Mouse (Mus musculus) MN1 (cell line): Measurements from ENCODE around the gene Chrna7.

Source experiments
- DNase-seq: peaks from one replicate; pipeline ENCODE4 v3.0.0-alpha.2; 2016; ENCODE audit warnings: low spot score

Gene Chrna7

GRCm38 (mm10) chr7:63212084-63212723 lies at the start of gene Chrna7:
Gene Chrna7, minus strand, starts transcription at chr7:63212569.
- no peak for DNase-seq

- no peak for DNase-seq
Observed at GRCm38 (mm10) chr7:63249404-63249803, 37.0 kb upstream of the Chrna7 start.

DNA sequence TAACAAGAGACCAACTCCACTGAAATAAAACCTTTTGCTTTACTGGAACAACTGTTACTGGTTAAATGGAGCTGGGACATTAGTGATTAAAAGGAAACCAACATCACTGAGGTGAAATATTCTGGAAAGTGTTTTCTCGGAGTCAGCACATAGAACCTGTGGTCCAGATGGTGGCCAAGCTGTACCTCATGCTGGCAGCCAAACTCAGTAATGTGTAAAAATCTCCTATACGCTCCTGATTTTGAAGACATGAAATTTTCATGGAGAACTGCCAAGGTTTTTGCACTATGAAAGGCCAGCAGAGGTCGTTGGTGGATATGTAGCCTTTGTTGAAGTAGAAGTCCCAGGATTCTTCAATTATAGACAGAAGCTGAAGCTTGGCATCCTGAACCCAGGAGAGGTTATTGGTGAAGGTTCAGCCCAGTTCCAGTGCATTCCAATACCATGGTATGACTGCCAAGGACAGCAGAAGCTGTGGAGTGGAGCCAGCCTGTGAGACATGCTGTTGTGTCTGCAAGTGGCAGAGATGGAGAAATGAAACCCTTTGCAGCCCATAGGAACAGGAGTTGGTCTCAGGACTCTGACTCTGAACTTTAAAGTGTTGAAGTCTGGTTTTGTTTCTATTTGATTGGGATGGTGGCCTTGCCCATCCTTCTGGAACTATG lies 25.6 kb upstream of the Chrna7 start:
- DNase-seq, result no peak

- no peak for DNase-seq
Observed at GRCm38 (mm10) chr7:63225066-63225780, 12.9 kb upstream of the Chrna7 start.

DNA sequence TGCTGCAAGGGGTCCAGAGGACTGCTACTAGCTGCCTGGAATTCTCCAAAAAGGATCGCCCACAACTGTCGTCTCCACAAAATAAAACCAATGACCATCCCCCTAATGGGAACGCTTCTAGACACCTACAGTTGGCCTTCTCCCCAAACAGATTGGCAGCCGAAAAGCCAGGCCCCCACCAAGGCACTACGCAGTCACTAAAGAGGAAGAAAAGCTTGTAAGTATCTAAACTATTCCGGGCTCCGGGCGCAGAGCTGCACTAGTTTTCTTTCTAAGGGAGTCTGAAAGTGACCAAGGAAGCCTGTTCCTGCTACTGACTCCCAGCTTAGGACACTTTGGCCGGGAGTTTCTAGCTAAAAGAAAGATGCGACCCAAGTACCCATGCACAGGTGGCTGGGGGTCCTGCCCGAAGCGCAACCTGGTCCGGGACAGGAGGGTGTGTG lies 707 bp downstream of the Chrna7 start:
- no peak for DNase-seq

GRCm38 (mm10) chr7:63209501-63209900 lies 2.9 kb downstream of the Chrna7 start:
- DNase-seq, result no peak

DNA sequence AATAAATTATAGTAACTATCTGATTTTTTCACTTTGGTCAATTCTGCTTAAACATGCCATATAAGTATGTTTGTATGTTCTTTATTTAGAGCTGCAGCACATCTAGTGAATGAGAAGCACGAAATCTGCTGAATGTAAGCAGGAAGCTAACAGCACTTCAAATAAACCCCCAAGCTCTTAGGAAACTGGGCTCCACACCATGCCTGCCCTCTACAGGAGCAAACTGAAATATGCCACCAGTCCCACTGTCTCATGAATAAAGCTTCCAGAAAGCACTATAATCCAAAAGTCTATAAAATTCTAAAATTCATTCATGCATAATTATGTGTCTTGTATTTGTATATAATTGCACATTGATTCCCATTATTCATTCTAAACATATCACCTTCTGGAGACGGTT lies 5.2 kb downstream of the Chrna7 start:
- no peak for DNase-seq

GRCm38 (mm10) chr7:63195560-63195959 lies 16.8 kb downstream of the Chrna7 start:
- DNase-seq, result no peak

GRCm38 (mm10) chr7:63189647-63190534 lies 22.5 kb downstream of the Chrna7 start:
- no peak for DNase-seq

DNA sequence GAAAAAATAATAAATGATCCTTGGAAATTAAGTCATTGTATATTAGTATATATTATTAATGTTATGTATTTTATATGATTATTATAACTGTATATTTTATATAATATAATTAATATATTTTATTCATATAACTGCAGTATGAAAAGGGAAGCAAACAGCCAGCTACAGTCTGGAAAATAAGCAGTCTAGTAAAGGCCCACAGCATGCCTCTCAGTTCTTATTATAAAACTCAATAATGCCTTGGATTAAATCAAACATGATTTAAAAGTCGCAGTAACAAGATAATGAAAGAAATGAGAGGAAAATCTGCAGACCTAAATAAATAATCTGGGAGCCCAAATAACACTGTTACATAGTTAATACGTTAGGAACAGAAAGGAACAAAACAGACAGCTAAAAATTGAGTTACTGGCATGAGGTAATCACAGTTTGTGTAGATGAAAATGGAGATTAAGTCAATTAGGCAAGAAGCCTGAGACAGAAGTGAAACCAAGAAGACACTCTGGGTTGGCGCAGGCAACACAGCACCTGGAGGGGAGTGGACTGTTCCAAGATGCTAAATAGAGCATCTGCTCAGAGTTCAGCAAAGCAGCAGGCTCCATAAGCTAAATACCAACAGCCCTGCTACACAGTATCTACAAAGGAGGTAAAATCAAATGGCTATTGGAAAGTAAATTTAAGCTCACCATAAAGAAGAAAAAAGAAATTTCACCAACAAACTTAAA lies 42.1 kb downstream of the Chrna7 start:
- peak; percentile 22 for DNase-seq

GRCm38 (mm10) chr7:63164617-63165016 lies 47.8 kb downstream of the Chrna7 start:
- DNase-seq, result no peak

DNA sequence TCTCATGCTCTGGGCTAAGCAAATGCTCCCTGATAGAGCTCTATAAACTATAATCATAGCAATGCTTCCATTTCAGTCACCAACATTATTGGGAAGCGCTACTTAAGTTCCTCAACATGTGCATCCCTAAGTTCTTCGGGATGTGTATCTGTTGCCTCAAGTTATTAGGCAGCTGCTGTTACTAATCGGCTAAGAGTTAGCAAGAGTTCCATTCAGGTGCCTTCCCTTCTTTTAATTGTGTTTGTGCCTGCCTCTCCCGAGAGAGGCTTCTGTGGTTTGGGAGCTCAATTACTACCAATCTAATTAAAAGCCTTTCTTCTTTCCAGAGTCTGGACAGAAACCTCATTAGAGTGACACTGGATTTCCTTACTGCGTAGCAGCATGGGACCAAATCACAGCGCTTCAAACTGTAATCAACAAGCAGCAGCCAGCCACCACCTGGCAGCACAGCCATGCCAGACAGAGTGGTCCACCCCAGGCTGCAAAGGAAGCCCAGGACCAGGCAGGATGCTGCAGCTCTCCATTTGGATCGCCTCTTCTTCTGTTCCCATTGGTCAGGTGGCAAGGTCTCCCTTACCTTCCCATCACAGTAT lies 50.0 kb downstream of the Chrna7 start:
- DNase-seq, result no peak

GRCm38 (mm10) chr7:63153239-63153638 lies 59.1 kb downstream of the Chrna7 start:
- DNase-seq, result no peak

DNA sequence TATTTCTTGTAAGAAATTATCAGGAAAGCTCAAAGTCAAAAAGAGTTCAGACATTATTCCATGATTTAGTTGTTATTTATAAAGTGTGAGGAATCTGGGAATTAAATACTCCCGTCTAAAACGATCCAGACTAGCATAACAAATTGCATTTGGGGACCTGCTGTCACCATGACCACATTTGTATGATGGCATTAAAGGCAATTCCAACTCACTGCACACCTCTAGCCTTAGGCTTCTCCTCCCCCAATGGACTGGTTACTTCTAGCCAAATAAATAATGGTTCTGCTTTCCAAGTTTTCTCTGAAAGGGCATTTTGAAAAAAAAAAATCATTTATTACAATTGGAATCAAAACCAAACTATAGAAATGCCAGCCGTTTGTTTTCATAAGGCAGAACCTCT lies 63.6 kb downstream of the Chrna7 start:
- DNase-seq, result no peak

- DNase-seq, result no peak
Observed at GRCm38 (mm10) chr7:63148321-63148720, 64.0 kb downstream of the Chrna7 start.

DNA sequence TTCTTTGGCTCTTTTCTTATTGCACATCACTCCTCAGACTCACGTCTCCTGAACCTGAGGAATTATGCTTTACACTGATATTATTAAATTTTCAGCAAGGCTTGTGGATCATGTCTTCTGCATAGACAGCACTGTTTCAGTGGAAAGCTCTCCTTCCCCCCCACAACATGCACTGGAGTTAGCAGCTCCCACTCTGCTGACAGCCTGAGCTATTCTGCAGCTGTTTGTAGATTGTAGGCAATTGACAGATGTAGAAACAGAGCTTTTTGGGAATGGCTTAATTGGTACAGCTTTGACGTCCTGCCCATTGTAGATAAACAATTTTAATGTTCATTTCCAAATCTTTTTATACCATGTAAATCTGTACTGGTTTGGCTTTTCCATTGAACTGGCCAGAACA lies 89.8 kb downstream of the Chrna7 start:
- no peak for DNase-seq

- no peak for DNase-seq
Observed at GRCm38 (mm10) chr7:63113671-63114070, 98.7 kb downstream of the Chrna7 start.

GRCm38 (mm10) chr7:63113252-63113651 lies 99.1 kb downstream of the Chrna7 start:
- DNase-seq, result no peak

DNA sequence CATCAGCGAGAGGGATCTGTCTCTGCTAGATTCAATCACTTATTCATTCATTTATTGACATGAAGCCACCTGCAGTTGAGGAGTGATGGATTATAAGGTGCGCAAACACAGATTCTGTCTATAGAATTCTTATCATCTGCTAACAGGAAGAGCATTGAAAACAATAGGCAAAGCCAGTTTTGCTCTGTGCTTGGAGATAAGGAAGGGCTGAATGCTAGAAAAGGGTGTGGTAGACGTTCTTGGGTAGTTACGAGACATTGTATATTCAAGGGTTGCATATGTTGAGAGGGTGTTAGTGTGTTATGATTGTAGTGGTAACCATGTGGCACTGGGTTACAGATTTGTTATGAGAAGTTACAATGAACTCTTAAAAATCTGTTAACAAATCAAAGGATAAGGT lies 103.0 kb downstream of the Chrna7 start:
- DNase-seq, result no peak

DNA sequence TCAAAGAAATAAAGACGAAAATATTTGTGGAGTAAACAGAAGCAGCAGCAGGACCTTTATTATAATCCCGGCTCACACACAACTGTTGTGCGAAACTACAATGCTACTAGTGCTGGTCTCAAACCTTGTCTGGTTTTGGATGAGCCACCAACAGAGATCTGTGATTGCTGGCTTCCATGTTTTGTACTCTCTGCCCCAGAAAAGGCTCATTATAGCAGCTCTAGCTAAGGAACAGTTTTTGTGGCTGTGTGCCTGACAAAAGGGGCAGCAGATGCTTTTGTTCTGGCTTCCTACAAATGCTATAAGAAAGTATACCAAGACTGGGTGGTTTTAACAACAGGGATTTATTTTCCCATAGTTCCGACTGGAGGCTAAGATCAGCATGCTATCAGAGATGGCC lies 126.4 kb downstream of the Chrna7 start:
- DNase-seq, result no peak

DNA sequence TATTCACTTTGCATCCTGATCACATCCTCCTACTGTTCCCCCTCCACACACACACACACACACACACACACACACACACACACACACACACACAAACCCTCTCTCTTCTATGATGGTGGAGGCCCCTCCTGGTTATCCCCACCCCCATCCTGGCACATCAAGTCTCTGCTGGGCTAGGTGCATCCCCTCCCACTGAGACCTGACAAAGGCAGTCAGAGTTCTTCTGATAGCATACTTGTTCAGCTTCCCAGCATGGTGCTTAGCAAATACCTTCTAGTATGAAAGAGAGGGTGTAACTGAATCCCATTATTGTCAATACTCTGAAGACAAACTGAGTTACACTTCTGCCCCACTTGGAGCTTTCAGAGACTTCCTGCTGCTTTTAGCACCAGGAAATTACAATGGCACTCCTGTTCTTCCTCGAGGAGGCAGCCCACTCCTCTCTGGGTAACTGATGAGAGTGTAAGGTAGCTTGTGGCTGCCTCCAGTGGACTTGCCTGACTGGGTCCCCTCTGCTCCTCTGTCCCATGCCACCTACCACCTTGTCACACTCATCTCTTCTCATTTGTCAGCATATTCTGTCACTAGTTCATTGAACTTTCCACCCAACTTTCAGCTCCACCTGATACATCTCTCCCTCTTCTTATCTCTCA lies 127.9 kb downstream of the Chrna7 start:
- DNase-seq, result no peak
